Comparison of ENCODE assay signal across 7 mouse cellular contexts in the genomic region with DNA sequence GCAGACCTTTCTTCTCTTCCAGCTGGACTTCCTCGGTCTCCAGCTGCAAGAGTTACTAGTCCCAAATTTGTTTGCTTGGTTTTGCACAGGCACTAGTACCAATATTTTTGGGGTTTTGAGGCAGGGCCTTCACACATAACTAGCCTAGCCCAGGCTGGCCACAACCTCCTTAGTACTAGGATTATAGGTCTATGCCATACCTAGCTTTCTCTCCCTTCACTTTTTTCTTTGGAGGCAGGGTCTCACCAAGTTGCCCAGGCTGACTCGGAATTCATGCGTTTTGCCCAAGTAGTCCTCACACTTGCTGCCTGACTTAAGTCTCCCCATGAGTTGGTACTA. TPM values are rescaled to one million over a fixed set of nuclear protein-coding genes. Genes with fewer than 3 reads are reported as not detected.
DNase-seq lines count a peak whose midpoint lies in the region; ATAC-seq and TF ChIP-seq lines count a peak whose summit lies in the region.

No protein-coding gene starts in this region.

- H3K4me1 ChIP-seq in neural tube, embryonic 11.5 days (ENCODE audit: control insufficient read depth, insufficient read depth, low read length): peaks cover 25% of the 10 kb centered on the region
- peaks cover 8% of the 10 kb centered on the region; the same call in 1 of the 2 replicates for H3K4me1 ChIP-seq in forebrain, embryonic 11.5 days (replicated peaks; ENCODE audit: control insufficient read depth, insufficient read depth, low read length)
- H3K4me1 ChIP-seq in limb, embryonic 14.5 days (ENCODE audit: control insufficient read depth, insufficient read depth, low read length): peaks cover 21% of the 10 kb centered on the region
- H3K4me1 ChIP-seq in stomach, postnatal 0 days (replicated peaks; ENCODE audit: control insufficient read depth, insufficient read depth): peaks cover 11% of the 10 kb centered on the region

- TF ChIP-seq EP300 in stomach, postnatal 0 days (optimal IDR thresholded peaks at IDR 0.05): no peak

- peak overlapping the region; percentile 80 for H3K4me2 ChIP-seq in neural tube, embryonic 11.5 days (ENCODE audit: low read depth)
- H3K4me2 ChIP-seq in forebrain, embryonic 11.5 days (ENCODE audit: low read depth, low read length, severe bottlenecking): peak overlapping the region; percentile 69; the same call in 1 of the 2 replicates
- H3K4me2 ChIP-seq in limb, embryonic 14.5 days (replicated peaks; ENCODE audit: low read depth, low read length, severe bottlenecking): peak overlapping the region; percentile 89
- H3K4me2 ChIP-seq in stomach, postnatal 0 days (replicated peaks; ENCODE audit: low read depth): peak overlapping the region; percentile 91

- peak overlapping the region; percentile 72 for H3K27ac ChIP-seq in neural tube, embryonic 11.5 days (ENCODE audit: low read depth, low read length)
- H3K27ac ChIP-seq in forebrain, embryonic 11.5 days (ENCODE audit: low read depth, low read length): peak overlapping the region; percentile 32; the same call in 1 of the 2 replicates
- H3K27ac ChIP-seq in limb, embryonic 14.5 days (replicated peaks; ENCODE audit: low read depth, low read length): no peak overlapping the region
- no peak overlapping the region; the same call in 1 of the 2 replicates for H3K27ac ChIP-seq in stomach, postnatal 0 days (replicated peaks)

- no peaks in the 10 kb centered on the region for H3K9me3 ChIP-seq in neural tube, embryonic 11.5 days (ENCODE audit: control insufficient read depth, low read length)
- no peaks in the 10 kb centered on the region for H3K9me3 ChIP-seq in forebrain, embryonic 11.5 days (ENCODE audit: control insufficient read depth, low read length)
- no peaks in the 10 kb centered on the region for H3K9me3 ChIP-seq in limb, embryonic 14.5 days (ENCODE audit: control insufficient read depth, low read length)
- H3K9me3 ChIP-seq in stomach, postnatal 0 days (ENCODE audit: control insufficient read depth, low read length): no peaks in the 10 kb centered on the region

- DNase-seq in neural tube, embryonic 11.5 days (ENCODE audit: low spot score): no peak
- DNase-seq in neural tube, embryonic 10.5 days (ENCODE audit: extremely low spot score, low spot score): no peak
- no peak for DNase-seq in forebrain, embryonic 11.5 days (ENCODE audit: low spot score)
- no peak for DNase-seq in limb, embryonic 14.5 days (ENCODE audit: low spot score)
- no peak for DNase-seq in stomach, postnatal 0 days (ENCODE audit: low spot score)
- no peak for DNase-seq in spleen, adult 12 weeks (ENCODE audit: low spot score)
- DNase-seq in ovary, adult 18-20 months (ENCODE audit: low spot score): no peak

- no peaks in the 10 kb centered on the region for H3K36me3 ChIP-seq in neural tube, embryonic 11.5 days (ENCODE audit: control insufficient read depth, insufficient read depth, low read length)
- no peaks in the 10 kb centered on the region for H3K36me3 ChIP-seq in forebrain, embryonic 11.5 days (ENCODE audit: control insufficient read depth, insufficient read depth, low read length)
- H3K36me3 ChIP-seq in limb, embryonic 14.5 days (ENCODE audit: control insufficient read depth, insufficient read depth, low read length): no peaks in the 10 kb centered on the region
- no peaks in the 10 kb centered on the region for H3K36me3 ChIP-seq in stomach, postnatal 0 days (ENCODE audit: control insufficient read depth, insufficient read depth, low read length)

- no peak overlapping the region; the same call in none of the 2 replicates for H3K9ac ChIP-seq in neural tube, embryonic 11.5 days (ENCODE audit: low read length)
- peak overlapping the region; percentile 92; the same call in 1 of the 2 replicates for H3K9ac ChIP-seq in forebrain, embryonic 11.5 days (ENCODE audit: low read length)
- H3K9ac ChIP-seq in limb, embryonic 14.5 days (ENCODE audit: low read depth, low read length, severe bottlenecking): peak overlapping the region; percentile 67; the same call in 1 of the 2 replicates
- H3K9ac ChIP-seq in stomach, postnatal 0 days (ENCODE audit: low read length): no peak overlapping the region

- peak overlapping the region; percentile 68 for H3K4me3 ChIP-seq in neural tube, embryonic 11.5 days (ENCODE audit: low read depth, low read length)
- peak overlapping the region; percentile 81; the same call in 1 of the 2 replicates for H3K4me3 ChIP-seq in forebrain, embryonic 11.5 days (ENCODE audit: low read depth, low read length)
- H3K4me3 ChIP-seq in limb, embryonic 14.5 days (replicated peaks; ENCODE audit: low read length): peak overlapping the region; percentile 74
- peak overlapping the region; percentile 77 for H3K4me3 ChIP-seq in stomach, postnatal 0 days (ENCODE audit: low read depth, low read length)

- no peak for TF ChIP-seq CTCF in stomach, postnatal 0 days (IDR thresholded peaks at IDR 0.05; ENCODE audit: low read depth)

- peak; percentile 56 for ATAC-seq in neural tube, embryonic 11.5 days (ENCODE audit: insufficient read depth, low FRiP score, low TSS enrichment)
- ATAC-seq in forebrain, embryonic 11.5 days (replicated peaks; ENCODE audit: low FRiP score): peak; percentile 51; the same call in 1 of the 2 replicates
- ATAC-seq in limb, embryonic 14.5 days (ENCODE audit: low FRiP score, low read depth): peak; percentile 15; the same call in 1 of the 2 replicates
- no peak; the same call in 1 of the 2 replicates for ATAC-seq in stomach, postnatal 0 days (ENCODE audit: low FRiP score, low TSS enrichment)

- no peak for TF ChIP-seq POLR2A in limb, embryonic 14.5 days (IDR thresholded peaks at IDR 0.05; ENCODE audit: borderline replicate concordance, extremely low read depth, insufficient read depth, insufficient read length)

- 31% methylated on average over 3 of the region's 3 CpGs for WGBS in neural tube, embryonic 11.5 days
- WGBS in forebrain, embryonic 11.5 days: 26% methylated on average over 3 of the region's 3 CpGs
- WGBS in limb, embryonic 14.5 days: 33% methylated on average over 3 of the region's 3 CpGs
- WGBS in stomach, postnatal 0 days: 46% methylated on average over 3 of the region's 3 CpGs

- no peaks in the 10 kb centered on the region for H3K27me3 ChIP-seq in neural tube, embryonic 11.5 days (ENCODE audit: control insufficient read depth, insufficient read depth, low read length)
- H3K27me3 ChIP-seq in forebrain, embryonic 11.5 days (ENCODE audit: control insufficient read depth, insufficient read depth, low read length): no peaks in the 10 kb centered on the region
- no peaks in the 10 kb centered on the region for H3K27me3 ChIP-seq in limb, embryonic 14.5 days (ENCODE audit: control insufficient read depth, insufficient read depth, low read length)
- H3K27me3 ChIP-seq in stomach, postnatal 0 days (ENCODE audit: control insufficient read depth, insufficient read depth, low read length): no peaks in the 10 kb centered on the region

RNA-seq across cellular contexts. Expression of gene Fam110a, which starts 0.3 kb away (rescaled TPM):
- 82.2 and 92.9 TPM in 2 replicates for polyA plus RNA-seq in neural tube, embryonic 11.5 days (2014; fragmentation: Nextera tagmentation; extraction: Ambion mirVana)
- polyA plus RNA-seq in forebrain, embryonic 11.5 days (2014; fragmentation: Nextera tagmentation; extraction: Ambion mirVana): 85.6 and 88.1 TPM in 2 replicates
- polyA plus RNA-seq in limb, embryonic 14.5 days (2012; rRNA removed): 14.6 and 19.8 TPM in 2 replicates
- 21.3 and 23.5 TPM in 2 replicates for polyA plus RNA-seq in limb, embryonic 14.5 days (2014; fragmentation: Nextera tagmentation; extraction: Ambion mirVana)
- 29.9 and 33.7 TPM in 2 replicates for polyA plus RNA-seq in stomach, postnatal 0 days (2015; fragmentation: Nextera tagmentation; extraction: Ambion mirVana)

RNA-seq across cellular contexts. Expression of gene Slc52a3, which starts 16.0 kb away (rescaled TPM):
- 1.0 and 1.1 TPM in 2 replicates for polyA plus RNA-seq in neural tube, embryonic 11.5 days (2014; fragmentation: Nextera tagmentation; extraction: Ambion mirVana)
- 1.0 and 1.4 TPM in 2 replicates for polyA plus RNA-seq in forebrain, embryonic 11.5 days (2014; fragmentation: Nextera tagmentation; extraction: Ambion mirVana)
- 2.7 TPM in 2 replicates for polyA plus RNA-seq in limb, embryonic 14.5 days (2012; rRNA removed)
- polyA plus RNA-seq in limb, embryonic 14.5 days (2014; fragmentation: Nextera tagmentation; extraction: Ambion mirVana): 3.4 and 3.6 TPM in 2 replicates
- 22.2 and 24.9 TPM in 2 replicates for polyA plus RNA-seq in stomach, postnatal 0 days (2015; fragmentation: Nextera tagmentation; extraction: Ambion mirVana)

Comparison
In these comparisons a context has a peak if more than half of its experiments do, and no peak if none do; other contexts are left out.
1. H3K27ac ChIP-seq: peak in neural tube, embryonic 11.5 days (single experiment) and forebrain, embryonic 11.5 days (single experiment); none in limb, embryonic 14.5 days (single experiment) and stomach, postnatal 0 days (single experiment).
2. H3K9ac ChIP-seq: peak in forebrain, embryonic 11.5 days (single experiment) and limb, embryonic 14.5 days (single experiment); none in neural tube, embryonic 11.5 days (single experiment) and stomach, postnatal 0 days (single experiment).
3. Peak in every context shown above with its lines, with median percentiles within 50 percentile points of each other: H3K4me2 ChIP-seq and H3K4me3 ChIP-seq.